Mouse (Mus musculus) brown adipose tissue, adult 24 weeks (tissue): Measurements from ENCODE around the gene Ankrd52. TPM values are rescaled to one million over a fixed set of nuclear protein-coding genes. Genes with fewer than 3 reads are reported as not detected.

Source experiments
- H3K27ac ChIP-seq: fragments of 200-500 bp; replicated peaks from 2 replicates; pipeline ENCODE4 v1.5.1; 2012; ENCODE audit warnings: low read depth, mild to moderate bottlenecking, low read length
- H3K4me1 ChIP-seq: fragments of 200-500 bp; 2 replicates; pipeline ENCODE4 v1.6.1; 2012; ENCODE audit warnings: low read length, mixed read lengths; ENCODE audit not compliant: control insufficient read depth, insufficient read depth, insufficient read length
- H3K4me3 ChIP-seq: fragments of 200-500 bp; 2 replicates; pipeline ENCODE4 v1.5.1; 2012; ENCODE audit warnings: low read depth, mild to moderate bottlenecking, low read length, moderate library complexity; ENCODE audit not compliant: insufficient read depth
- polyA plus RNA-seq: library from polyadenylated mRNA; stranded (reverse); fragments of >200 nt; gene quantifications from 2 replicates; pipeline ENCODE4 v1.2.4, GENCODE M21; 2012; ENCODE audit not compliant: missing spikeins, insufficient read depth, insufficient read length

Ankrd52 gene
- polyA plus RNA-seq, 1 experiment, result 22.4 TPM

GRCm38 (mm10) chr10:128433417-128433816 lies 56.5 kb downstream of the Ankrd52 start:
- Histone ChIP-seq H3K4me3 (no peak overlapping the region), H3K27ac (no peak overlapping the region), H3K4me1 (peaks cover 11% of the 10 kb centered on the region)

- Histone ChIP-seq H3K27ac (peak overlapping the region; percentile 57), H3K4me3 (no peak overlapping the region), H3K4me1 (peaks cover 18% of the 10 kb centered on the region)
Observed at GRCm38 (mm10) chr10:128434681-128435080, 57.8 kb downstream of the Ankrd52 start.

GRCm38 (mm10) chr10:128435186-128435823 lies 58.4 kb downstream of the Ankrd52 start:
- Histone ChIP-seq H3K4me3 (no peak overlapping the region), H3K27ac (peak overlapping the region; percentile 76)

GRCm38 (mm10) chr10:128435873-128436272 lies 59.0 kb downstream of the Ankrd52 start:
- peak overlapping the region; percentile 76 for H3K27ac ChIP-seq
- H3K4me3 ChIP-seq, result no peak overlapping the region
- H3K4me1 ChIP-seq, result peaks cover 25% of the 10 kb centered on the region

More at GRCm38 (mm10) chr10:128435186-128435823, 58.4 kb downstream of the Ankrd52 start:
- peaks cover 24% of the 10 kb centered on the region for H3K4me1 ChIP-seq

- no peak overlapping the region for H3K4me3 ChIP-seq
- H3K4me1 ChIP-seq, result peaks cover 25% of the 10 kb centered on the region
- H3K27ac ChIP-seq, result 0 out of 2 replicates have a peak overlapping the region, but pooled peaks have one; percentile 10
Observed at GRCm38 (mm10) chr10:128436376-128436775, 59.5 kb downstream of the Ankrd52 start.

GRCm38 (mm10) chr10:128438675-128439279 lies 61.9 kb downstream of the Ankrd52 start:
- Histone ChIP-seq H3K27ac (peak overlapping the region; percentile 60; the same call in 1 of the 2 replicates), H3K4me1 (peaks cover 25% of the 10 kb centered on the region), H3K4me3 (no peak overlapping the region)

GRCm38 (mm10) chr10:128440407-128440806 lies 63.5 kb downstream of the Ankrd52 start:
- Histone ChIP-seq H3K4me1 (peaks cover 18% of the 10 kb centered on the region), H3K27ac (peak overlapping the region; percentile 50; the same call in 1 of the 2 replicates), H3K4me3 (no peak overlapping the region)

GRCm38 (mm10) chr10:128441324-128442119 lies 64.6 kb downstream of the Ankrd52 start:
- H3K4me3 ChIP-seq, result no peak overlapping the region
- H3K27ac ChIP-seq, result no peak overlapping the region

GRCm38 (mm10) chr10:128442718-128443117 lies 65.8 kb downstream of the Ankrd52 start:
- H3K27ac ChIP-seq, result no peak overlapping the region
- H3K4me1 ChIP-seq, result peaks cover 15% of the 10 kb centered on the region
- no peak overlapping the region for H3K4me3 ChIP-seq

More at GRCm38 (mm10) chr10:128441324-128442119, 64.6 kb downstream of the Ankrd52 start:
- peaks cover 15% of the 10 kb centered on the region for H3K4me1 ChIP-seq

- Histone ChIP-seq H3K4me3 (no peak overlapping the region), H3K27ac (no peak overlapping the region)
Observed at GRCm38 (mm10) chr10:128444354-128444753, 67.4 kb downstream of the Ankrd52 start.

GRCm38 (mm10) chr10:128445407-128445806 lies 68.5 kb downstream of the Ankrd52 start:
- Histone ChIP-seq H3K27ac (peak overlapping the region; percentile 58), H3K4me1 (peaks cover 2% of the 10 kb centered on the region; the same call in 1 of the 2 replicates), H3K4me3 (no peak overlapping the region)

More at GRCm38 (mm10) chr10:128444354-128444753, 67.4 kb downstream of the Ankrd52 start:
- peaks cover 12% of the 10 kb centered on the region for H3K4me1 ChIP-seq

GRCm38 (mm10) chr10:128451014-128451413 lies 74.1 kb downstream of the Ankrd52 start:
- Histone ChIP-seq H3K4me3 (no peak overlapping the region), H3K4me1 (no peaks in the 10 kb centered on the region), H3K27ac (no peak overlapping the region)

GRCm38 (mm10) chr10:128454471-128454870 lies 77.6 kb downstream of the Ankrd52 start:
- Histone ChIP-seq H3K27ac (no peak overlapping the region), H3K4me1 (no peaks in the 10 kb centered on the region), H3K4me3 (no peak overlapping the region)

- no peak overlapping the region for H3K27ac ChIP-seq
- H3K4me3 ChIP-seq, result peak overlapping the region; percentile 24; the same call in 1 of the 2 replicates
- H3K4me1 ChIP-seq, result peaks cover 2% of the 10 kb centered on the region; the same call in 1 of the 2 replicates
Observed at GRCm38 (mm10) chr10:128455280-128455679, 78.4 kb downstream of the Ankrd52 start.

- Histone ChIP-seq H3K4me3 (no peak overlapping the region), H3K27ac (no peak overlapping the region), H3K4me1 (peaks cover 5% of the 10 kb centered on the region; the same call in 1 of the 2 replicates)
Observed at GRCm38 (mm10) chr10:128457676-128458075, 80.8 kb downstream of the Ankrd52 start.
